Mouse (Mus musculus): ENCODE results near the gene Rassf5. TPM values are rescaled to one million over a fixed set of nuclear protein-coding genes. Genes with fewer than 3 reads are reported as not detected.
"Not testable (repeated sequence)": the region's sequence is repeated elsewhere in the genome, so short reads cannot be mapped to it uniquely, and the experiment has no call there.

Rassf5 gene
- polyA plus RNA-seq, 1 experiment from 2014 or later: 27.0 TPM

DNA sequence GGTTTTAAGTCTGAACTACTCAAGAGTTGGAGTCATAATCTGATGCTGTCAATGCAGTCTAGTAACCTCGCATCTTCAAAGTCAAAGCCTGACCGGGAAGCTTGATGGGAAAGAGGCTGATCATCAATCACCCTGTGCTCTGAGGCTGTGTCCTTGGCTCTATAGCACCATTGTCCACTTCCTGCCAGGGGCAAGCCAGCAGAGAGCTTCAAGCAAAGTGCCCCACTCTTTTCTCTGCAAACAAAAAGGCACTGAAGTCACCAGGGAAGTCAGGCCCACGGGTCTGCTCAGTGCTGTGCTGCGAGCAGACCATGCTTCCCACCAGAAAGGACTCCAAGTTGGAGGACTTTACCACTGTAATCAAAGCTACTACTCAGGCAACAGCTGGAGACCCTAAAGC is 67.8 kb downstream of the Rassf5 start:
- Histone ChIP-seq H3K4me1 (replicated peaks) (peaks cover 8% of the 10 kb centered on the region), H3K4me3 (no peak overlapping the region), H3K9ac (no peak overlapping the region), H3K27me3 (replicated peaks) (no peaks in the 10 kb centered on the region), H3K4me2 (no peak overlapping the region), H3K36me3 (peaks cover 85% of the 10 kb centered on the region), H3K27ac (ENCODE audit: poor library complexity, severe bottlenecking) (no peak overlapping the region), H3K9me3 (replicated peaks) (no peaks in the 10 kb centered on the region)
- 79% methylated on average over 4 of the region's 4 CpGs for WGBS
- no peak for ATAC-seq (ENCODE audit: insufficient number of reproducible peaks, low FRiP score)

DNA sequence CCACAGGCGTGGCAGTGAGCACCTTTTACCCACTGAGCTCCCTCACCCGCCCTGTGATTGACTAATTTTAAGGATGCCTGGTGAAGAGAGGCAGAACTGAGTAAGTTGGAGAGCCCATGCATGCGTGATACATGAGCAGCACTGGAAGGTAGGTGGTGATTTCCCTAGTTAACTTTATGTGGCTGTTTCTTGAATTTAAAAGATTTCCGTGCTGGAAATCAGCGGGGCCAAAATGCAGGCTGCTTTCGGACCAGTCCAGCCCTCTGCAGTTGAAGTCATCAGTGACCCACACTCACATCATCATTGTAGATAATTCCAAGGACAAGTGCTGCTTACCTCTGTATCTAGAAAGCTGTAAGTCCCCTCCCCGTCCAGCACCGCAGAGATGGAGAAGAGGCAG is 69.2 kb downstream of the Rassf5 start:
- no peak overlapping the region for H3K4me2 ChIP-seq
- ATAC-seq (ENCODE audit: insufficient number of reproducible peaks, low FRiP score): no peak
- H3K4me3 ChIP-seq: no peak overlapping the region
- H3K9me3 ChIP-seq (replicated peaks): no peaks in the 10 kb centered on the region
- H3K27me3 ChIP-seq (replicated peaks): no peaks in the 10 kb centered on the region
- 86% methylated on average over 8 of the region's 8 CpGs for WGBS
- H3K27ac ChIP-seq (ENCODE audit: poor library complexity, severe bottlenecking): no peak overlapping the region
- H3K36me3 ChIP-seq: peaks cover 95% of the 10 kb centered on the region
- peaks cover 4% of the 10 kb centered on the region for H3K4me1 ChIP-seq (replicated peaks)
- H3K9ac ChIP-seq: no peak overlapping the region

GRCm38 (mm10) chr1:131175189-131175588 is 69.9 kb downstream of the Rassf5 start:
- Histone ChIP-seq H3K4me3 (no peak overlapping the region), H3K27me3 (replicated peaks) (no peaks in the 10 kb centered on the region), H3K36me3 (peaks cover 94% of the 10 kb centered on the region), H3K9ac (no peak overlapping the region), H3K9me3 (replicated peaks) (no peaks in the 10 kb centered on the region), H3K4me1 (replicated peaks) (peaks cover 4% of the 10 kb centered on the region), H3K27ac (ENCODE audit: poor library complexity, severe bottlenecking) (no peak overlapping the region), H3K4me2 (no peak overlapping the region)
- 95% methylated on average over 1 of the region's 1 CpGs for WGBS
- no peak for ATAC-seq (ENCODE audit: insufficient number of reproducible peaks, low FRiP score)

DNA sequence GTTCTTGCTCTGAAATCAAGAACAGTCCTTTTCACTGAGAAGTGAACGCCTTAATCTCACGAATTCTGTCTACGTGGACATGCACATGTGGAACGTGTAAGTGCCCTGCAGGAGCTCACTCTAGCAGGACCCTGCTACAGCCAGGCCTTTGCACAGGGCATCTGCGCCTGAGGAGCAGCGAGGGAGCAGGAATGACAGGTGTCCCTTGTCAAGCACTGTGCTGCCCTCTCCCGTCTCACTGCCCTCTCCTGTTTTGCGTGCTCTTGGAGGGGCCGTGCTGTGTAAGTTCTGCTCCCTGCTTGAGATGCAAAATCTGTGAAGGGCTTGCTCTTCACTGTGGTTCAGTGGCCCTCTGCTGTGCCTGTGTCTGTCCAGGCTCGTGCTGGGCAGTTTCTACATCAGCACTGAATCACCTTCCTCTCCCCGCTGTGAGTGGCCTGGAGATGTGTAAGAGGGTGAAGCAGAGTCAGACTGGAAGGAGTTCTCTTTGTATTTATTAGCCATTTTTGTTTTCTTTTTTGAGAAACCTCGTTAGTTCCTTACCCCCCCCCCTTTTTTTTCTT is 70.7 kb downstream of the Rassf5 start:
- no peak overlapping the region for H3K4me3 ChIP-seq
- ATAC-seq (ENCODE audit: insufficient number of reproducible peaks, low FRiP score): no peak
- H3K36me3 ChIP-seq: peaks cover 93% of the 10 kb centered on the region
- H3K9ac ChIP-seq: no peak overlapping the region
- no peak overlapping the region for H3K27ac ChIP-seq (ENCODE audit: poor library complexity, severe bottlenecking)
- no peaks in the 10 kb centered on the region for H3K9me3 ChIP-seq (replicated peaks)
- 74% methylated on average over 12 of the region's 12 CpGs for WGBS
- no peak overlapping the region for H3K4me2 ChIP-seq
- no peaks in the 10 kb centered on the region for H3K27me3 ChIP-seq (replicated peaks)
- H3K4me1 ChIP-seq (replicated peaks): peaks cover 4% of the 10 kb centered on the region

DNA sequence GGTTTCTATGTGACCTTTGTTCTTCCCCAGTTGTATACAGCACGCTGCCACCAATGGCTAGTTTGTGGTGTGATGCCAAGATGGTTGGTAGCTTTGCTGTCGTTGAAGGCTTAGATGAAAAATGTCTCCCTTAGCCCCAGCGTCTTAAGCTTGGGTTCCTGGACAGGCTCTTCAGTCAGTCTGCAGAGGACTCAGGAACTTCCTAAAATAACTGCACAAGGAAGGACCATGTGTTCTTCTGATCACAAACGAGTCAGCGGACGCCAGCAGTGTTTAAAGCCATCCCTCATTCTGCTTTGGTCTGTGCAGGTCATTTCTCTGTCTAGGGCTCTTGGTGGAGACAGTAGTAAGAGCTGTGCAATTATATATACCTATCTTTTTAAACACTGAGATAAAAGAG is 71.2 kb downstream of the Rassf5 start:
- Histone ChIP-seq H3K9ac (no peak overlapping the region), H3K36me3 (peaks cover 96% of the 10 kb centered on the region), H3K9me3 (replicated peaks) (no peaks in the 10 kb centered on the region), H3K27ac (ENCODE audit: poor library complexity, severe bottlenecking) (no peak overlapping the region; the same call in 1 of the 2 replicates), H3K27me3 (replicated peaks) (no peaks in the 10 kb centered on the region), H3K4me3 (no peak overlapping the region), H3K4me1 (replicated peaks) (peaks cover 4% of the 10 kb centered on the region), H3K4me2 (no peak overlapping the region)
- no peak for ATAC-seq (ENCODE audit: insufficient number of reproducible peaks, low FRiP score)
- 59% methylated on average over 6 of the region's 6 CpGs for WGBS

GRCm38 (mm10) chr1:131173001-131173400 is 72.1 kb downstream of the Rassf5 start:
- H3K4me2 ChIP-seq: no peak overlapping the region
- H3K27me3 ChIP-seq (replicated peaks): no peaks in the 10 kb centered on the region
- 75% methylated on average over 7 of the region's 7 CpGs for WGBS
- no peaks in the 10 kb centered on the region for H3K9me3 ChIP-seq (replicated peaks)
- H3K9ac ChIP-seq: no peak overlapping the region
- ATAC-seq (ENCODE audit: insufficient number of reproducible peaks, low FRiP score): no peak
- H3K36me3 ChIP-seq: peaks cover 96% of the 10 kb centered on the region
- H3K4me3 ChIP-seq: no peak overlapping the region
- no peak overlapping the region for H3K27ac ChIP-seq (ENCODE audit: poor library complexity, severe bottlenecking)
- H3K4me1 ChIP-seq (replicated peaks): peaks cover 4% of the 10 kb centered on the region

GRCm38 (mm10) chr1:131167612-131168011 is 77.4 kb downstream of the Rassf5 start:
- H3K4me2 ChIP-seq: no peak overlapping the region
- H3K4me3 ChIP-seq: no peak overlapping the region
- H3K27me3 ChIP-seq (replicated peaks): no peaks in the 10 kb centered on the region
- no peak overlapping the region for H3K27ac ChIP-seq (ENCODE audit: poor library complexity, severe bottlenecking)
- WGBS: 90% methylated on average over 10 of the region's 10 CpGs
- H3K9me3 ChIP-seq (replicated peaks): no peaks in the 10 kb centered on the region
- H3K36me3 ChIP-seq: peaks cover 93% of the 10 kb centered on the region
- ATAC-seq (ENCODE audit: insufficient number of reproducible peaks, low FRiP score): no peak
- H3K9ac ChIP-seq: no peak overlapping the region
- peaks cover 10% of the 10 kb centered on the region for H3K4me1 ChIP-seq (replicated peaks)

GRCm38 (mm10) chr1:131164427-131164826 is 80.6 kb downstream of the Rassf5 start:
- Histone ChIP-seq H3K4me2 (no peak overlapping the region), H3K36me3 (peaks cover 89% of the 10 kb centered on the region), H3K9me3 (replicated peaks) (no peaks in the 10 kb centered on the region), H3K4me1 (replicated peaks) (peaks cover 10% of the 10 kb centered on the region), H3K27me3 (replicated peaks) (no peaks in the 10 kb centered on the region), H3K27ac (ENCODE audit: poor library complexity, severe bottlenecking) (peak overlapping the region; percentile 32; the same call in 1 of the 2 replicates), H3K4me3 (no peak overlapping the region), H3K9ac (no peak overlapping the region)
- 56% methylated on average over 6 of the region's 6 CpGs for WGBS
- peak; percentile 41 for ATAC-seq (ENCODE audit: insufficient number of reproducible peaks, low FRiP score)

- Histone ChIP-seq H3K4me3 (no peak overlapping the region), H3K27ac (ENCODE audit: poor library complexity, severe bottlenecking) (no peak overlapping the region), H3K4me2 (no peak overlapping the region), H3K36me3 (peaks cover 77% of the 10 kb centered on the region), H3K9me3 (replicated peaks) (no peaks in the 10 kb centered on the region), H3K27me3 (replicated peaks) (no peaks in the 10 kb centered on the region), H3K9ac (no peak overlapping the region), H3K4me1 (replicated peaks) (peaks cover 10% of the 10 kb centered on the region)
- ATAC-seq (ENCODE audit: insufficient number of reproducible peaks, low FRiP score): no peak
- WGBS: 76% methylated on average over 11 of the region's 11 CpGs
These were observed 84.0 kb downstream of the Rassf5 start for GRCm38 (mm10) chr1:131161091-131161490.

DNA sequence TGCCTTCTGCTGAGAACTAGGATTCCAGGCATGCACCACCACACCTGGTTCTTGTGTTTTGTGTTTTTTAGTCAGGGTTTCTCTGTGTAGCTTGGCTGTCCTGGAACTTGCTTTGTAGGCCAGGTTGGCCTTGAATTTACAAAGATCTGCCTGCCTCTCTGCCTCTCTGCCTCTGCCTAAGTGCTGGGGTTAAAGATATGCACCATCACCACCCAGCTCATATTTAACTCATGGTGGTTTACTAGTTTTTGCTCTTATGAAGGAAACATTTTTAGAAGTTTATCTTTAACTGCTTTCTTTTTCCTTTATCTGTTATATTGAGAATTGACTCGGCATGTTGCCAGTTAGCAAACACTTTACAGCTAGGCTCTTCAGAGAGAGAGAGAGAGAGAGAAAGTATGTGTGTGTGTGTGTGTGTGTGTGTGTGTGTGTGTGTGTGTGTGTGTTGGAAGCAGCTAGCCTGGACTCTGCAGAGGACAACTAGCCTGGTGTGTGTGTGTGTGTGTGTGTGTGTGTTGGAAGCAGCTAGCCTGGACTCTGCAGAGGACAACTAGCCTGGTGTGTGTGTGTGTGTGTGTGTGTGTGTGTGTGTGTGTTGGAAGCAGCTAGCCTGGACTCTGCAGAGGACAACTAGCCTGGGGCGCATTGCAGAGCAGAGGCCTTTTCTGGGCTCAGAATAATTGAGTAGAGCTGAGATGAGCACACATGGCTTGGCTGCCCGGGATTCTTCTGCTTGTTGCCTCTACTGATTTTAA is 85.3 kb downstream of the Rassf5 start:
- H3K9me3 ChIP-seq (replicated peaks); H3K4me3 ChIP-seq; H3K27me3 ChIP-seq (replicated peaks); ATAC-seq (ENCODE audit: insufficient number of reproducible peaks, low FRiP score); H3K9ac ChIP-seq; H3K27ac ChIP-seq (ENCODE audit: poor library complexity, severe bottlenecking); H3K4me2 ChIP-seq; H3K4me1 ChIP-seq (replicated peaks): not testable (repeated sequence)
- WGBS: 88% methylated on average over 3 of the region's 3 CpGs
- peaks cover 64% of the 10 kb centered on the region for H3K36me3 ChIP-seq

DNA sequence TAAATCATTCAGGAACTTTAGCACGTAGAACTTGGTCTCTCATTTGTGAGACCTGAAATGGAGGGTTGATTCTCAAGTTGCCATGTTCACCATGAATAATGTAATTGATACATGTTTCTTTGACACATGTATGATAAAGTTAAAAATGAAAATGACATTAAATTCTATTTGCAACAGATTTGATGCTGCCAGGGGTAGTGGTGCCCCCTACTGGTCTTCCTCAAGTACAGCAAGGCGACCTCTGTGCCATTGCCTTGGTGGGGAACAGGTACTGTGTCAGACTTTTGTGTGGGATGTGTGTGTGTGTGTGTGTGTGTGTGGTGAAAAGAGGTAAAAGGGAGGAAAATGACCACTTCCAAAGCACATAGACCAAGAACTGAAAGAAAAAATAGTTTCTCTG is 89.6 kb downstream of the Rassf5 start:
- H3K9ac ChIP-seq: no peak overlapping the region
- H3K4me2 ChIP-seq: no peak overlapping the region
- H3K4me1 ChIP-seq (replicated peaks): peaks cover 8% of the 10 kb centered on the region
- no peak overlapping the region for H3K4me3 ChIP-seq
- H3K9me3 ChIP-seq (replicated peaks): no peaks in the 10 kb centered on the region
- no peak for ATAC-seq (ENCODE audit: insufficient number of reproducible peaks, low FRiP score)
- peaks cover 28% of the 10 kb centered on the region for H3K36me3 ChIP-seq
- H3K27me3 ChIP-seq (replicated peaks): no peaks in the 10 kb centered on the region
- 48% methylated on average over 2 of the region's 2 CpGs for WGBS
- no peak overlapping the region for H3K27ac ChIP-seq (ENCODE audit: poor library complexity, severe bottlenecking)

Measured in heart, embryonic 12.5 days (tissue).